Mouse (Mus musculus) limb, embryonic 15.5 days (tissue): Measurements from ENCODE around the gene Aire. TPM values are rescaled to one million over a fixed set of nuclear protein-coding genes. Genes with fewer than 3 reads are reported as not detected.

Source experiments
- ATAC-seq: fragments of 200-750 bp; cut with Nextera tagmentation; 2 replicates; pipeline ENCODE4 v1.8.0; 2017; ENCODE audit warnings: low read depth, moderate TSS enrichment; ENCODE audit not compliant: insufficient number of reproducible peaks, low FRiP score, low TSS enrichment
- H3K27ac ChIP-seq: fragments of 300-500 bp; sonication (generic); 2 replicates; pipeline ENCODE4 v1.5.1; 2015; ENCODE audit warnings: moderate library complexity, mild to moderate bottlenecking, inconsistent platforms
- H3K27me3 ChIP-seq: fragments of 300-500 bp; sonication (generic); 2 replicates; pipeline ENCODE4 v1.6.1; 2015; ENCODE audit warnings: inconsistent platforms
- H3K36me3 ChIP-seq: fragments of 300-500 bp; sonication (generic); 2 replicates; pipeline ENCODE4 v1.6.1; 2015; ENCODE audit warnings: inconsistent platforms
- H3K4me1 ChIP-seq: fragments of 300-500 bp; sonication (generic); 2 replicates; pipeline ENCODE4 v1.6.1; 2015; ENCODE audit warnings: inconsistent platforms
- H3K4me2 ChIP-seq: fragments of 300-500 bp; sonication (generic); 2 replicates; pipeline ENCODE4 v1.6.1; 2015; ENCODE audit warnings: mild to moderate bottlenecking, inconsistent platforms
- H3K4me3 ChIP-seq: fragments of 300-500 bp; sonication (generic); 2 replicates; pipeline ENCODE4 v1.5.1; 2015; ENCODE audit warnings: mild to moderate bottlenecking, inconsistent platforms
- H3K9ac ChIP-seq: fragments of 300-500 bp; sonication (generic); 2 replicates; pipeline ENCODE4 v1.6.1; 2015; ENCODE audit warnings: inconsistent platforms
- H3K9me3 ChIP-seq: fragments of 300-500 bp; sonication (generic); 2 replicates; pipeline ENCODE4 v1.6.1; 2016; ENCODE audit warnings: inconsistent platforms
- WGBS: fragments of 180-500 bp; shearing (Covaris S2); methylation state at CpG from one replicate; pipeline ENCODE4 v1.1.7; 2015; 5-methylcytosine and 5-hydroxymethylcytosine counted together
- polyA plus RNA-seq: library from polyadenylated mRNA; unstranded; fragments of >200 nt; fragmentation: Nextera tagmentation; extraction: Ambion mirVana; gene quantifications from 2 replicates; pipeline ENCODE4 v1.2.1, GENCODE M21; 2015

Aire gene
- polyA plus RNA-seq, 1 experiment from 2014 or later: 0.28 TPM

- Histone ChIP-seq H3K27ac (no peak overlapping the region), H3K9ac (no peak overlapping the region), H3K27me3 (no peaks in the 10 kb centered on the region), H3K9me3 (no peaks in the 10 kb centered on the region), H3K36me3 (peaks cover 48% of the 10 kb centered on the region), H3K4me3 (no peak overlapping the region), H3K4me2 (no peak overlapping the region), H3K4me1 (peaks cover 34% of the 10 kb centered on the region)
- ATAC-seq: no peak
- 93% methylated on average over 3 of the region's 3 CpGs for WGBS
Measured at GRCm38 (mm10) chr10:78004479-78005100, 38.8 kb downstream of the Aire start.

- Histone ChIP-seq H3K27me3 (no peaks in the 10 kb centered on the region), H3K36me3 (peaks cover 69% of the 10 kb centered on the region), H3K9me3 (no peaks in the 10 kb centered on the region), H3K4me3 (no peak overlapping the region), H3K4me2 (no peak overlapping the region), H3K27ac (no peak overlapping the region), H3K4me1 (peaks cover 18% of the 10 kb centered on the region), H3K9ac (no peak overlapping the region)
- 90% methylated on average over 2 of the region's 2 CpGs for WGBS
- ATAC-seq: no peak
Measured at GRCm38 (mm10) chr10:78002316-78002715, 41.1 kb downstream of the Aire start.

GRCm38 (mm10) chr10:78001796-78002195 lies 41.6 kb downstream of the Aire start:
- ATAC-seq: no peak
- no peak overlapping the region for H3K27ac ChIP-seq
- no peaks in the 10 kb centered on the region for H3K27me3 ChIP-seq
- peaks cover 71% of the 10 kb centered on the region for H3K36me3 ChIP-seq
- WGBS: 82% methylated on average over 11 of the region's 11 CpGs
- peaks cover 13% of the 10 kb centered on the region for H3K4me1 ChIP-seq
- no peaks in the 10 kb centered on the region for H3K9me3 ChIP-seq
- H3K4me2 ChIP-seq: no peak overlapping the region
- H3K4me3 ChIP-seq: no peak overlapping the region
- no peak overlapping the region for H3K9ac ChIP-seq

- Histone ChIP-seq H3K4me2 (no peak overlapping the region), H3K27ac (no peak overlapping the region), H3K36me3 (peaks cover 80% of the 10 kb centered on the region), H3K9ac (no peak overlapping the region), H3K4me3 (no peak overlapping the region), H3K4me1 (no peaks in the 10 kb centered on the region), H3K9me3 (no peaks in the 10 kb centered on the region), H3K27me3 (no peaks in the 10 kb centered on the region)
- no peak for ATAC-seq
- 93% methylated on average over 5 of the region's 5 CpGs for WGBS
Measured at GRCm38 (mm10) chr10:78000200-78000599, 43.2 kb downstream of the Aire start.

GRCm38 (mm10) chr10:77995639-77996038 lies 47.8 kb downstream of the Aire start:
- H3K4me1 ChIP-seq: no peaks in the 10 kb centered on the region
- no peaks in the 10 kb centered on the region for H3K27me3 ChIP-seq
- H3K4me2 ChIP-seq: no peak overlapping the region
- H3K4me3 ChIP-seq: no peak overlapping the region
- H3K9me3 ChIP-seq: no peaks in the 10 kb centered on the region
- ATAC-seq: no peak
- H3K36me3 ChIP-seq: peaks cover 90% of the 10 kb centered on the region
- no peak overlapping the region for H3K27ac ChIP-seq
- 78% methylated on average over 3 of the region's 3 CpGs for WGBS
- H3K9ac ChIP-seq: no peak overlapping the region

- no peak for ATAC-seq
- H3K4me1 ChIP-seq: peaks cover 4% of the 10 kb centered on the region; the same call in 1 of the 2 replicates
- 80% methylated on average over 5 of the region's 5 CpGs for WGBS
- H3K9ac ChIP-seq: no peak overlapping the region
- no peaks in the 10 kb centered on the region for H3K9me3 ChIP-seq
- H3K27me3 ChIP-seq: no peaks in the 10 kb centered on the region
- H3K36me3 ChIP-seq: peaks cover 56% of the 10 kb centered on the region
- H3K27ac ChIP-seq: 0 out of 2 replicates have a peak overlapping the region, but pooled peaks have one; percentile 1
- H3K4me2 ChIP-seq: no peak overlapping the region
- H3K4me3 ChIP-seq: no peak overlapping the region
Measured at GRCm38 (mm10) chr10:77985775-77986174, 57.6 kb downstream of the Aire start.

GRCm38 (mm10) chr10:77984660-77985059 lies 58.8 kb downstream of the Aire start:
- Histone ChIP-seq H3K36me3 (peaks cover 49% of the 10 kb centered on the region), H3K4me3 (no peak overlapping the region), H3K9me3 (no peaks in the 10 kb centered on the region), H3K4me1 (peaks cover 4% of the 10 kb centered on the region; the same call in 1 of the 2 replicates), H3K9ac (no peak overlapping the region), H3K4me2 (no peak overlapping the region), H3K27ac (no peak overlapping the region), H3K27me3 (no peaks in the 10 kb centered on the region)
- ATAC-seq: 0 out of 2 replicates have a peak, but pooled peaks have one; percentile 23
- WGBS: 0% methylated on average over 4 of the region's 4 CpGs

Other genes with a start within 250 kb of the Aire start
- not detected in 2 replicates for gene Gm9639, start 248.5 kb downstream of the Aire start, polyA plus RNA-seq
- gene Gm19668, start 244.5 kb downstream of the Aire start, polyA plus RNA-seq: not detected in 2 replicates
- not detected in 2 replicates for gene Gm9507, start 231.8 kb downstream of the Aire start, polyA plus RNA-seq
- gene Gm2696, start 228.9 kb downstream of the Aire start, polyA plus RNA-seq: not detected in 2 replicates
- gene Krtap10-4, start 216.5 kb downstream of the Aire start, polyA plus RNA-seq: not detected in 2 replicates
- gene Krtap10-10, start 207.7 kb downstream of the Aire start, polyA plus RNA-seq: 0.17 TPM in 1 of 2 replicates, not detected in the other
- not detected in 2 replicates for gene Gm36176, start 196.8 kb downstream of the Aire start, polyA plus RNA-seq
- gene Gm10318, start 190.8 kb downstream of the Aire start, polyA plus RNA-seq: not detected in 2 replicates
- gene Gm3285, start 181.6 kb downstream of the Aire start, polyA plus RNA-seq: not detected in 2 replicates
- gene Lrrc3, start 141.1 kb downstream of the Aire start, polyA plus RNA-seq: 3.8 and 4.0 TPM in 2 replicates
- 0.50 and 0.51 TPM in 2 replicates for gene Trpm2, start 73.0 kb downstream of the Aire start, polyA plus RNA-seq
- 23.7 and 24.2 TPM in 2 replicates for gene 1810043G02Rik, start 65.1 kb downstream of the Aire start, polyA plus RNA-seq
- gene Pfkl, start 33.5 kb downstream of the Aire start, polyA plus RNA-seq: 164 and 168 TPM in 2 replicates
- gene Dnmt3l, start 1.7 kb downstream of the Aire start, polyA plus RNA-seq: 0.58 TPM in 2 replicates
- gene Icosl, start 25.7 kb upstream of the Aire start, polyA plus RNA-seq: 7.2 and 7.3 TPM in 2 replicates
- 38.7 and 42.1 TPM in 2 replicates for gene D10Jhu81e, start 126.2 kb upstream of the Aire start, polyA plus RNA-seq
- gene Pwp2, start 141.5 kb upstream of the Aire start, polyA plus RNA-seq: 18.5 and 18.9 TPM in 2 replicates
- gene Trappc10, start 201.0 kb upstream of the Aire start, polyA plus RNA-seq: 13.3 and 15.6 TPM in 2 replicates